25 mouse cellular contexts compared by ENCODE assay signal in genomic region chr3:129227331-129227730, GRCm38 (mm10). TPM values are rescaled to one million over a fixed set of nuclear protein-coding genes. Genes with fewer than 3 reads are reported as not detected.
DNase-seq lines count a peak whose midpoint lies in the region; ATAC-seq lines count a peak whose summit lies in the region.
"Had no signal": no experiment of that assay in that cellular context is flagged by ENCODE, and none has a peak within 500 bp of the region (broad histone marks: within the 10 kb centered on the region; RNA-seq: fewer than 3 reads in every experiment).

No protein-coding gene starts in this region.

- no peak for DNase-seq in heart, adult 18-20 months
- peak; percentile 16 for DNase-seq in testis, postnatal 10 days (ENCODE audit: low spot score)
- no peak for DNase-seq in testis, postnatal 14 days (ENCODE audit: low spot score)
- DNase-seq in embryo, embryonic 9.5 days (ENCODE audit: extremely low spot score), result peak; percentile 41
- no peak for DNase-seq in gastrocnemius, adult 8-10 months (ENCODE audit: low spot score in 2 of 2)
- no peak for DNase-seq in left cerebral cortex, adult 8-10 months (ENCODE audit: low spot score in 2 of 2)
- DNase-seq: adrenal gland, postnatal 14 days; cerebellum, adult 2 months; heart, postnatal 4 days; kidney, adult 9 months; kidney, postnatal 14 days; liver, postnatal 0 days; right cerebral cortex, postnatal 14 days had no signal

- no peaks in the 10 kb centered on the region for H3K9me3 ChIP-seq in heart, embryonic 14.5 days (ENCODE audit: control insufficient read depth, low read length)
- H3K9me3 ChIP-seq: forebrain, embryonic 10.5 days; limb, embryonic 12.5 days had no signal

- peaks cover 0 to 4% of the 10 kb centered on the region in 2 experiments; a peak in 1 of 4 replicates for H3K4me1 ChIP-seq in heart, embryonic 14.5 days (ENCODE audit: control insufficient read depth in 2 of 2, insufficient read depth in 2 of 2, low read length in 2 of 2)

- ATAC-seq in heart, embryonic 14.5 days (ENCODE audit: insufficient number of reproducible peaks, insufficient read depth, low FRiP score, low read depth), result no peak
- ATAC-seq: liver, postnatal 0 days; lung, postnatal 0 days had no signal

- H3K4me2 ChIP-seq in heart, embryonic 14.5 days (ENCODE audit: low read length), result peak overlapping the region; percentile 42
- H3K4me2 ChIP-seq: hindbrain, embryonic 14.5 days; limb, embryonic 12.5 days; liver, embryonic 11.5 days had no signal

- 11% methylated on average over 5 of the region's 5 CpGs for WGBS in heart, embryonic 14.5 days

- H3K4me3 ChIP-seq in heart, embryonic 14.5 days (ENCODE audit: control insufficient read depth in 1 of 2, insufficient read depth in 1 of 2, low read depth in 1 of 2, low read length in 2 of 2), result no peak overlapping the region; a peak in 1 of 4 replicates
- H3K4me3 ChIP-seq: forebrain, embryonic 10.5 days; limb, embryonic 12.5 days had no signal

- peaks cover 44% of the 10 kb centered on the region for H3K27me3 ChIP-seq in heart, embryonic 14.5 days (ENCODE audit: control insufficient read depth, insufficient read depth, low read length)

- no peak overlapping the region for H3K9ac ChIP-seq in heart, embryonic 14.5 days (ENCODE audit: low read length)
- H3K9ac ChIP-seq: hindbrain, embryonic 14.5 days; limb, embryonic 12.5 days; liver, postnatal 0 days had no signal

- no peak overlapping the region for H3K27ac ChIP-seq in heart, embryonic 14.5 days (replicated peaks in 1 of 2; ENCODE audit: control insufficient read depth in 1 of 2, insufficient read depth in 1 of 2, low read depth in 2 of 2, low read length in 2 of 2)
- H3K27ac ChIP-seq: forebrain, embryonic 10.5 days; hindbrain, embryonic 14.5 days; limb, embryonic 12.5 days; macrophage; stomach, postnatal 0 days had no signal

- H3K36me3 ChIP-seq in heart, embryonic 14.5 days (ENCODE audit: control insufficient read depth, insufficient read depth, low read length), result no peaks in the 10 kb centered on the region
- H3K36me3 ChIP-seq: forebrain, embryonic 10.5 days; limb, embryonic 12.5 days had no signal

RNA-seq across cellular contexts. Expression of gene Pitx2, which starts 27.7 kb away (rescaled TPM):
- 19.4 and 25.5 TPM in 2 replicates for polyA plus RNA-seq in heart, embryonic 14.5 days (2014; fragmentation: Nextera tagmentation; extraction: Ambion mirVana)
- under 1 TPM; 0.36 to 0.50 TPM for total RNA-seq in heart, adult 18-20 months (2021)
- total RNA-seq in gastrocnemius, adult 8-10 months (2022), result 1 to 10 TPM; 4.0 to 6.1 (median 5.5) TPM
- not detected for total RNA-seq in left cerebral cortex, adult 8-10 months (2022)
- total RNA-seq: adrenal gland, postnatal 14 days; layer of hippocampus, adult 18-20 months; left cerebral cortex, postnatal 10 days; monocyte, adult 5-6 weeks; neutrophil, adult 5-6 weeks had no signal
- polyA plus RNA-seq: macrophage had no signal

Comparison
In these comparisons a context has a peak if more than half of its experiments do, and no peak if none do; other contexts are left out.
1. DNase-seq: peak in testis, postnatal 10 days (single experiment) and embryo, embryonic 9.5 days (single experiment); none in heart, adult 18-20 months (0 of 2), testis, postnatal 14 days (single experiment), gastrocnemius, adult 8-10 months (0 of 2) and left cerebral cortex, adult 8-10 months (0 of 2).